Mouse (Mus musculus) lung, embryonic 15.5 days (tissue): ENCODE data around the gene Tas1r2. TPM values are rescaled to one million over a fixed set of nuclear protein-coding genes. Genes with fewer than 3 reads are reported as not detected.

Experiments used
- ATAC-seq: fragments of 200-750 bp; cut with Nextera tagmentation; 2 replicates; pipeline ENCODE4 v1.8.0; 2017; ENCODE audit warnings: moderate number of reproducible peaks, borderline replicate concordance; ENCODE audit not compliant: low FRiP score, low TSS enrichment; ENCODE audit errors: extremely low read depth
- H3K27ac ChIP-seq: fragments of 300-500 bp; sonication (generic); 2 replicates; pipeline ENCODE4 v1.5.1; 2015; ENCODE audit warnings: moderate library complexity, mild to moderate bottlenecking, inconsistent platforms
- H3K27me3 ChIP-seq: fragments of 300-500 bp; sonication (generic); 2 replicates; pipeline ENCODE4 v1.6.1; 2015; ENCODE audit warnings: inconsistent platforms
- H3K36me3 ChIP-seq: fragments of 300-500 bp; sonication (generic); 2 replicates; pipeline ENCODE4 v1.6.1; 2015; ENCODE audit warnings: inconsistent platforms
- H3K4me1 ChIP-seq: fragments of 300-500 bp; sonication (generic); 2 replicates; pipeline ENCODE4 v1.6.1; 2015; ENCODE audit warnings: inconsistent platforms
- H3K4me2 ChIP-seq: fragments of 300-500 bp; sonication (generic); 2 replicates; pipeline ENCODE4 v1.6.1; 2015; ENCODE audit warnings: inconsistent platforms, mild to moderate bottlenecking, moderate library complexity
- H3K4me3 ChIP-seq: fragments of 300-500 bp; sonication (generic); 2 replicates; pipeline ENCODE4 v1.5.1; 2015; ENCODE audit warnings: mild to moderate bottlenecking, inconsistent platforms
- H3K9ac ChIP-seq: fragments of 300-500 bp; sonication (generic); 2 replicates; pipeline ENCODE4 v1.6.1; 2015; ENCODE audit warnings: inconsistent platforms
- H3K9me3 ChIP-seq: fragments of 300-500 bp; sonication (generic); 2 replicates; pipeline ENCODE4 v1.6.1; 2016; ENCODE audit warnings: inconsistent platforms
- WGBS: fragments of 180-500 bp; shearing (Covaris S2); methylation state at CpG from one replicate; pipeline ENCODE4 v1.1.7; 2015; 5-methylcytosine and 5-hydroxymethylcytosine counted together
- polyA plus RNA-seq: library from polyadenylated mRNA; unstranded; fragments of >200 nt; fragmentation: Nextera tagmentation; extraction: Ambion mirVana; gene quantifications from 2 replicates; pipeline ENCODE4 v1.2.1, GENCODE M21; 2015

The Tas1r2 gene
- polyA plus RNA-seq = not detected in 2 replicates

DNA sequence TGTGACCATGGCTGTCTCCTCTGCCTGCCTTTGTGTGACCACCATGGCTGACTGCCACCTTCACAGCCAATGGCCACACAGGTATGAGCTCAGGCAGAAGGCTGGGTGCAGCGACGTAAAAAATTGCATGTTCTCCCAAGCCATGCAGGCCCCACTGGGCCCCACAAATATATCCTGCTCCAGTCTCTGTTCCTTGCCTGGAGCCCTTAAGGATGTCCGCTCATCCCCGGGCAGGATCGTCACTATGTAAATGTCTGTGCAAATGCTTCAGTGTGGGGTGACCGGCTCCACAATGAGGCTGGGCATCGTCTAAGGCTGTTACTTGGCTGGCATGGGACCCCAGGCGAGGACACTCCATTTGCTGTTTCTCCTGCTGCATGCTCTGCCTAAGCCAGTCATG, at the start of gene Tas1r2:
Tas1r2 (plus strand) TSS at position 301 of the 400 bp plus-strand sequence.
- Histone ChIP-seq H3K9ac (no peak within 1 kb of the TSS), H3K27me3 (no peaks in the 10 kb centered on the region), H3K27ac (no peak within 1 kb of the TSS), H3K9me3 (no peaks in the 10 kb centered on the region), H3K36me3 (0 out of 2 replicates have a peak, but pooled peaks cover 4% of the 10 kb centered on the region), H3K4me1 (no peaks in the 10 kb centered on the region), H3K4me3 (no peak within 1 kb of the TSS), H3K4me2 (no peak within 1 kb of the TSS)
- WGBS = 74% methylated on average over 8 of the region's 8 CpGs
- no peak for ATAC-seq

DNA sequence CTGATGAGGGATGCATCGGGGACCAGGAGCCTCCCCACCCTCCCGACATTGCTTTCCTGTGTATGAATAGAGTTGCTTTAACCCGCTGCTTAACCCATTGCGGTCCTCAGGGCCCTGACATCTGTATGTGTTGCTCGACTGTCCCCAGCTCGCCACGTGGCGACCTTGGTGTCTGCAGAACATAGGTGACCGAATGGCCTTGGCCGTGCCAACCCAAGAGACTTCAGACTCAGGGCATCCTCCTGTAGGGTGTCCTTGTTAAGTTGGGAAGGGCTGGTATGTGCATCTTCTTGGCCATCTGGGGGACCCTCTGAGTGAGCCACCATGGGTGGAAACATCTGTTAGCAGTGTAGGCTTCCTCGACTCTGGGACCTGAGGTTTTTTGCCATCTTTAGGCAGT, 48.1 kb upstream of the Tas1r2 start:
- 83% methylated on average over 11 of the region's 11 CpGs for WGBS
- H3K36me3 ChIP-seq = peaks cover 24% of the 10 kb centered on the region
- no peak for ATAC-seq

GRCm38 (mm10) chr4:139606732-139607131, 46.6 kb upstream of the Tas1r2 start:
- H3K4me2 ChIP-seq = no peak overlapping the region
- no peak overlapping the region for H3K4me3 ChIP-seq
- H3K9ac ChIP-seq = no peak overlapping the region
- H3K4me1 ChIP-seq = peaks cover 24% of the 10 kb centered on the region
- WGBS = 94% methylated on average over 5 of the region's 5 CpGs
- no peaks in the 10 kb centered on the region for H3K27me3 ChIP-seq
- H3K9me3 ChIP-seq = no peaks in the 10 kb centered on the region
- no peak for ATAC-seq
- H3K27ac ChIP-seq = no peak overlapping the region
- peaks cover 24% of the 10 kb centered on the region for H3K36me3 ChIP-seq

More for the DNA sequence above, 48.1 kb upstream of the Tas1r2 start:
- no peaks in the 10 kb centered on the region for H3K27me3 ChIP-seq
- no peak overlapping the region for H3K27ac ChIP-seq
- no peak overlapping the region for H3K9ac ChIP-seq
- no peak overlapping the region for H3K4me3 ChIP-seq
- H3K4me2 ChIP-seq = no peak overlapping the region
- H3K9me3 ChIP-seq = no peaks in the 10 kb centered on the region
- H3K4me1 ChIP-seq = peaks cover 31% of the 10 kb centered on the region

DNA sequence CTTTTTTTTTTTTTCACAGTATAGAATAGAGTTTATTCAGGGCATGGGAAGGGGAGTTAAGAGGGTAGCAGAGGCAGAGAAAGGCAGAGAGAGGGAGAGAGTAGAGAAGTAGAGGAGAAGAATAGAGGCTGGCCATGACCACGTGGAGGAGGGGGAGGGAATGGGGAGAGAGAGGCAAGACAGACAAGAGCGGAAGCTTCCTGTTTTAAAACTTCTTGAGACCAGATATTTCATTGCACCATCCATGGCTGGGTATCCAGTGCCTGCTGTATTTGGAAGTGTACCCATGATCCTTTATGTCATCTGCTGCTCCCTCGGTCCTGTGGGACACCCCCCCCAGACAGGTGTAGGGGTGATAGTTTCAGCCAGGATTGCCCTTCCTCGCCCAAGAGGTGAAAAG, 44.4 kb upstream of the Tas1r2 start:
- Histone ChIP-seq H3K27me3 (no peaks in the 10 kb centered on the region), H3K27ac (no peak overlapping the region), H3K9me3 (no peaks in the 10 kb centered on the region), H3K4me1 (peaks cover 9% of the 10 kb centered on the region; the same call in 1 of the 2 replicates), H3K4me2 (no peak overlapping the region), H3K4me3 (no peak overlapping the region), H3K9ac (no peak overlapping the region), H3K36me3 (peaks cover 35% of the 10 kb centered on the region)
- ATAC-seq = no peak
- 59% methylated on average over 4 of the region's 4 CpGs for WGBS

GRCm38 (mm10) chr4:139610954-139611353, 42.4 kb upstream of the Tas1r2 start:
- Histone ChIP-seq H3K9me3 (no peaks in the 10 kb centered on the region), H3K9ac (no peak overlapping the region), H3K27ac (peak overlapping the region; percentile 72), H3K36me3 (peaks cover 43% of the 10 kb centered on the region), H3K4me2 (no peak overlapping the region), H3K27me3 (no peaks in the 10 kb centered on the region), H3K4me1 (peaks cover 13% of the 10 kb centered on the region; the same call in 1 of the 2 replicates), H3K4me3 (no peak overlapping the region)
- 47% methylated on average over 6 of the region's 6 CpGs for WGBS
- ATAC-seq = no peak

DNA sequence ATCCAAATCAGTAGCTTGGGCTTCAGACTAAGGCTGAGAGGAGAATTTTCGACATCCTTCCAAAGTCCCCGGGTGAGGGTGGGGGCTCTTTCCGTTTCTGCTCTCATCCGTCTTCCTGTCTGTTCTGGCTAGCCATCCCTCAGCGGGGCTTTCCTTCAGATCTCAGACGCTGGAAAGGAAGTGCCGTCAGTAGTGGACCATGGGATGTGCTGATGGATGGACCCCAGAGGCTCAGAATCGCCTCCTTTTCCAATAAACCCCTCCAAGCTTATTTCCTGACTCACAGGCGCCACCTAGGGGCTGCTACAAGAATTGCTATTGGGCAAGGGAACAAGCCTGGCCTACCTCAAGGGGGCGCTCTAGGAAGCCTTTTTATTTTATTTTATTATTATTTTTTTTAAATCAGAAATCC, 41.8 kb upstream of the Tas1r2 start:
- Histone ChIP-seq H3K4me3 (no peak overlapping the region), H3K9me3 (no peaks in the 10 kb centered on the region), H3K4me1 (peaks cover 17% of the 10 kb centered on the region; the same call in 1 of the 2 replicates), H3K27ac (peak overlapping the region; percentile 72; the same call in 1 of the 2 replicates), H3K4me2 (0 out of 2 replicates have a peak overlapping the region, but pooled peaks have one; percentile 9), H3K9ac (no peak overlapping the region), H3K27me3 (no peaks in the 10 kb centered on the region), H3K36me3 (peaks cover 39% of the 10 kb centered on the region)
- 3% methylated on average over 10 of the region's 10 CpGs for WGBS
- peak; percentile 86 for ATAC-seq

DNA sequence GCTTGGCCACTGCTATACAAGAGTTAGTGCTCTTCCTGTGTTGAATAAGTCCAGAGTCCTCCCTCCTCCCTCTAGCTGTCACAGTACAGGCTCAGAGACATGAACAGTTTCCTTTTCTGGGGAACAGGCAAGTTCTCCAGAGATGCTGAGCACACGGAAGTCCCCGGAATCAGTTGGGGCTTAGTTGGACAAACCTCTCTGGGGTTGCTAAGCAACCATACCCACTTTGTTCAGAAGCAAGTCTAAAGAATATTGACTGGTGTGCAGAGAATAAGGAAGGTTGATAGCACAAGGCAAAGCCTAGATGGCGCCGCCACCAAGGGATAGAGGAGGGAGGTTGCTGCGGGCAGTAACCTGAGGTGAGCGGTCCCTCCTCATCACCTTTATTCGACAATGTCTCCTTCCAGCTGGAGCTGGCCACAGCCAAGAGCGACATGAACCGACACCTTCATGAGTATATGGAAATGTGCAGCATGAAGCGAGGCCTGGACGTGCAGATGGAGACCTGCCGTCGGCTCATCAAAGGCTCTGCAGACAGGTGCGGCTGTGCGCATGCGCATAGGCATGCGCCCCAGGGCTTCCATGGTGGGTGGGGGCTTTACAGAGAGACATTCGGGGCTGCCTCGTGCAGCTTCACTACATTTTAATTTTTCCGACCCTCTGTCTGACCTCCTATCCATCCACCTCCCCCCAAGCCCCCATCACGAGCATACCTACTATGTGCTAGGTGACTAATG, 38.6 kb upstream of the Tas1r2 start:
- 82% methylated on average over 21 of the region's 21 CpGs for WGBS
- Histone ChIP-seq H3K4me1 (peaks cover 22% of the 10 kb centered on the region; the same call in 1 of the 2 replicates), H3K27ac (no peak overlapping the region), H3K27me3 (no peaks in the 10 kb centered on the region), H3K4me2 (no peak overlapping the region), H3K4me3 (no peak overlapping the region), H3K9me3 (no peaks in the 10 kb centered on the region), H3K36me3 (peaks cover 28% of the 10 kb centered on the region), H3K9ac (no peak overlapping the region)
- ATAC-seq = no peak

DNA sequence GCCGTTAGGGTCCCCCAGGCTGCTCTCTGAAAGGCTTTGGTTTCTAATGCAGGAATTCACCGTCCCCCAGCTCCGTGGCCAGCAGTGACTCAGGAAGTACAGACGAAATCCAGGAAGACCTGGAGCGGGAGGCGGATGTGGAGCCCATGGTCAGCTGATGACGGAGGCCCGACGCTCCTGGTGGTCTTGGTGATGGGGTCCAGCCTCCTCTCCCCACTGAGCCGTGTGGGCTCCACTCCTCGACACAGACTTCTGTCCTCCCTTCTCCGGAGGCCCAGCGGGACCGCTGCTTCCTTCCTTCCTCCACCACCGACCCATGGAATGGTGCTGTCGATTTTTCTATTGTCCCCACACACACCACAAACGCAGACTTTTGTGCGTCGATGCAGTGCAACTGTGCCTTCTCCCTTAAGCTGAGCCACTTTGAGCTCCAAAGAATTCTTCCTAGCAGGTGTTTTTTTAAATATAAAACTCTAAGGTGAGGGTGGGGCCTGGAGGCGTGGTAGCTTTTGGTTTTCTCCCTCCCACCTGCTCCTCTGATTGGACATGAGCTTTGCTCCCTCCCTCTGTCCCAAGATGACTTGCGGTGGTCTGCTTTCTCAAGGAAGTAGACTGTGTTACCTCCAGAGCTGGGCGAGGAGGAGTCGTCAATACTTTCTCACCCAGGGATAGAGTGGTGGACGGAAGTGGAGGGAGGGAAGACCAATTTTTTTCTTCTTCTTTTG, 36.9 kb upstream of the Tas1r2 start:
- WGBS = 20% methylated on average over 24 of the region's 24 CpGs
- peak overlapping the region; percentile 70 for H3K27ac ChIP-seq
- peak overlapping the region; percentile 39 for H3K4me3 ChIP-seq
- peak; percentile 73 for ATAC-seq
- no peaks in the 10 kb centered on the region for H3K27me3 ChIP-seq
- peak overlapping the region; percentile 34 for H3K9ac ChIP-seq
- peaks cover 28% of the 10 kb centered on the region for H3K36me3 ChIP-seq
- H3K4me1 ChIP-seq = 0 out of 2 replicates have a peak, but pooled peaks cover 13% of the 10 kb centered on the region
- H3K4me2 ChIP-seq = peak overlapping the region; percentile 57
- no peaks in the 10 kb centered on the region for H3K9me3 ChIP-seq

DNA sequence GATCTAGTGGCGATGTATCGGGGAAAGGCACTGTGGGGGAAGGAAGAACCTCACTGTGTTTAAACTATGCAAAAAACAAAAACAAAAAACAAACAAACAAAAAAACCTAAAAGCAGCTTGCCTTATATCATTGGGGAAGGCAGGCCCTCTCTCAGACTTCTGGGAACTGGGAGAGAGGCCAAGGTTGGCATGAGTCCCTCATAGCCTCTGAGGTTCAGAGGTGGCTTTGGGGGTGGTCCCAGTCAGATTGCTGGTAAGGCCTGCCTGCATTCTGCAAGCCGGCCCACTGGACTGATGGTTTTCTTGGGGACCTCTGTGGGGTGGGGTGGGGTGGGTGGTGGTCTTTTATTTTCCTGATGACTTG, 36.4 kb upstream of the Tas1r2 start:
- ATAC-seq = peak; percentile 24; the same call in 1 of the 2 replicates

DNA sequence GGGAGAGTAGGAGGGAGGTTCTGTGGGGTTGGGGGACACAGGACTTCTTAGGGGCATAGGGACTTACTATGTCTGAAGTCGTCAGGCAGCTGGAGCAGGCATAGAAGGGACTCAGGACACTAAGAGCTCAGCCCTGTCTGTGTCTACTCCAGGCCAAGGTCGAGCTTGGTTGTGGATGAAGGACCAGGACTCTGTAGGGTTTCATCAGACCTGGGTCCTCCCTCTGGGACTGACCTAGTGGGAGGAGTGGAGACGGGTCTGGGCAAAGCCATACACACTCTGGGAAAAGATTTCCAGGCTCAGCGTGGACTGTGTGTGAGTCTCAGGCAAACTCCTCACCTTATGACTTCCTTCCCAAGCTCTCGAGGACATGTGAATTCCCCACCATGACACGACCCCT, 33.6 kb upstream of the Tas1r2 start:
- WGBS = 71% methylated on average over 6 of the region's 6 CpGs
- ATAC-seq = no peak
- no peak overlapping the region for H3K9ac ChIP-seq
- peaks cover 35% of the 10 kb centered on the region for H3K4me1 ChIP-seq
- H3K27ac ChIP-seq = no peak overlapping the region
- H3K36me3 ChIP-seq = peaks cover 10% of the 10 kb centered on the region; the same call in 1 of the 2 replicates
- H3K9me3 ChIP-seq = no peaks in the 10 kb centered on the region
- no peak overlapping the region for H3K4me2 ChIP-seq
- no peak overlapping the region for H3K4me3 ChIP-seq
- no peaks in the 10 kb centered on the region for H3K27me3 ChIP-seq

More for the DNA sequence above, 36.4 kb upstream of the Tas1r2 start:
- no peaks in the 10 kb centered on the region for H3K27me3 ChIP-seq
- H3K36me3 ChIP-seq = peaks cover 28% of the 10 kb centered on the region
- peak overlapping the region; percentile 57 for H3K4me2 ChIP-seq
- H3K4me1 ChIP-seq = peaks cover 17% of the 10 kb centered on the region; the same call in 1 of the 2 replicates
- no peaks in the 10 kb centered on the region for H3K9me3 ChIP-seq
- no peak overlapping the region for H3K9ac ChIP-seq
- H3K4me3 ChIP-seq = peak overlapping the region; percentile 39; the same call in 1 of the 2 replicates
- H3K27ac ChIP-seq = peak overlapping the region; percentile 70; the same call in 1 of the 2 replicates
- WGBS = 28% methylated on average over 3 of the region's 3 CpGs

DNA sequence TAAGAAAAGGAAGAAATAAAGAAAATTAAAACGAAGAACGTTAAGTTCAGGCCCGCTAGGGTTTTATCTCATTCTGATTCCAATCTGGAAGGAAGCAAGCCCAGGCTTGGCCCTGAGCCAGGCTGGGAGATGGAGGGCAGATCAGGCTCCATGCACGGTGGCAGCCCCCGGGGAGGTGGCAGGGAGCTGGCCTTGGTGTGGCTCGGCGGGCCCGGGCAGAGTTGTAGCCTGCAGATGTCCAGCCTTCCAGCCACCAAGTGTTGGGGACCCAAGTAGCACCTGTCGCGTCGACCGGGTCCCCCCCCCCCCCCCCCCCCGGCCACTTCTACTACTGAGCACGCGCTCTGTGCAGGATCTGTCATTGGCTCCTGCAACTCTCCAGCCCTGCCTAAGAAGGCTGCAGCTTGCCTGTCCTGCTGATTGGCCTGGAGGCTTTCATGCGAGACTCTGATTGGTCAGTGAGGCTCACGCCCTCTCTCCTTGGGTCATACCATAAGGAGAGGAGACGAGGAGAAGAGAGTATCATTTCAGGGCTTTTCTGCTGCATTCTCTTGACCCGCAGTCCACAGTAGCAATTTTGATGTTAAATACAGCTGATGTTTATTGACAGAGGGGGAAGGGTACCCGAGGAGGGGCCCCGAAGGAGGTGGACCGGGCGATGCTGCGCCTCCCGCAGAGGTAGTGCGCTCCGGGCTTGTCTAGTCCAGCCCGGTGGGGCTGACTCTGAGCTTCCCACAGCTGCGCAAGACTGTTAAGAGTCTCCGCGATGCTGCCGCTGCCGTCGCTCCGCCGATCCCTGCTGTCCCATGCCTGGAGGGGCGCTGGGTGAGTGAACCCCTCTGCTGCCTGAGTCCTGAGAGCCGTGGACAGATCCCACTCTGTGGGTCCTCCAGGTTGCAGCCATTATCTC, 30.7 kb upstream of the Tas1r2 start, which contains the start of gene Aldh4a1:
Aldh4a1 (plus strand) TSS at position 494 of the 910 bp plus-strand sequence.
- peak within 1 kb of the TSS; percentile 84 for H3K27ac ChIP-seq
- peak within 1 kb of the TSS; percentile 85 for H3K4me2 ChIP-seq
- H3K9ac ChIP-seq = peak within 1 kb of the TSS; percentile 72
- no peaks in the 10 kb centered on the region; the same call in 1 of the 2 replicates for H3K36me3 ChIP-seq
- H3K4me3 ChIP-seq = peak within 1 kb of the TSS; percentile 72
- peak; percentile 99 for ATAC-seq
- H3K4me1 ChIP-seq = peaks cover 27% of the 10 kb centered on the region
- WGBS = under 1% methylated on average over 31 of the region's 38 CpGs
- no peaks in the 10 kb centered on the region for H3K27me3 ChIP-seq
- no peaks in the 10 kb centered on the region for H3K9me3 ChIP-seq
